Mouse (Mus musculus) heart, postnatal 14 days (tissue): ENCODE measurements at regions not wholly inside any gene's neighbourhood (a gene's known extent, or its start where the extent isn't known, plus 50 kb on each side); places are given as distances from the start of the nearest gene placed in this dataset.
"Not testable (repeated sequence)": the region's sequence is repeated elsewhere in the genome, so short reads cannot be mapped to it uniquely, and the experiment has no call there.

ENCODE experiments used
- DNase-seq, 2 experiments: peaks; one replicate each; pipeline ENCODE4 v3.0.0; 2021 to 2022
- intact Hi-C: fragments of 180-260 bp; cut with DNase I; formaldehyde crosslinking; loops from one replicate; pipeline ENCODE4 v1.15.1; 2025

GRCm38 (mm10) chr10:126392235-126392634, 426.3 kb downstream of the Lrig3 start:
- no peak for DNase-seq
- intact Hi-C loops, result no loop called here

- peak in 1 of 2 experiments; percentile 7 for DNase-seq
- intact Hi-C loops, result no loop called here
Measured at GRCm38 (mm10) chr10:126391770-126392169, 425.8 kb downstream of the Lrig3 start.

GRCm38 (mm10) chr10:126386430-126386829, 420.5 kb downstream of the Lrig3 start:
- intact Hi-C loops, result no loop called here
- DNase-seq, result no peak

GRCm38 (mm10) chr10:126385644-126386043, 419.7 kb downstream of the Lrig3 start:
- DNase-seq, result no peak
- intact Hi-C loops, result no loop called here

- no peak for DNase-seq
- intact Hi-C loops, result no loop called here
Measured at GRCm38 (mm10) chr10:126380381-126380780, 414.4 kb downstream of the Lrig3 start.

GRCm38 (mm10) chr10:126379239-126379638, 413.3 kb downstream of the Lrig3 start:
- intact Hi-C loops, result no loop called here
- DNase-seq, result no peak

- DNase-seq, result no peak
- intact Hi-C loops, result no loop called here
Measured at GRCm38 (mm10) chr10:126373906-126374305, 407.9 kb downstream of the Lrig3 start.

GRCm38 (mm10) chr10:126371881-126372280, 405.9 kb downstream of the Lrig3 start:
- intact Hi-C loops, result no loop called here
- DNase-seq, result no peak

- no peak for DNase-seq
- intact Hi-C loops, result no loop called here
Measured at GRCm38 (mm10) chr10:126349076-126349475, 383.1 kb downstream of the Lrig3 start.

- intact Hi-C loops, result loop anchor here (10.0 kb wide), 1 partner anchor 323 kb away; no protein-coding TSS in a partner anchor
- no peak for DNase-seq
Measured at GRCm38 (mm10) chr10:126337426-126337825, 371.5 kb downstream of the Lrig3 start.

GRCm38 (mm10) chr10:126333786-126334185, 367.8 kb downstream of the Lrig3 start:
- DNase-seq, result no peak

GRCm38 (mm10) chr10:126330305-126330969, 364.5 kb downstream of the Lrig3 start:
- DNase-seq, result peak; percentile 92 to 94
- intact Hi-C loops, result loop anchor here (2.0 to 10.0 kb wide), 3 partner anchors 316 to 604 kb away; no protein-coding TSS in a partner anchor

More at GRCm38 (mm10) chr10:126333786-126334185, 367.8 kb downstream of the Lrig3 start:
- intact Hi-C loops, result loop anchor here (5.0 to 10.0 kb wide), 2 partner anchors 319 to 551 kb away; no protein-coding TSS in a partner anchor

GRCm38 (mm10) chr10:126320831-126321230, 354.9 kb downstream of the Lrig3 start:
- intact Hi-C loops, result no loop called here
- DNase-seq, result no peak

- DNase-seq, result no peak
- intact Hi-C loops, result no loop called here
Measured at GRCm38 (mm10) chr10:126319795-126320194, 353.8 kb downstream of the Lrig3 start.

- intact Hi-C loops, result no loop called here
- DNase-seq, result no peak
Measured at GRCm38 (mm10) chr10:126299962-126300361, 334.0 kb downstream of the Lrig3 start.

GRCm38 (mm10) chr10:126298211-126298610, 332.2 kb downstream of the Lrig3 start:
- DNase-seq, result no peak

GRCm38 (mm10) chr10:126295853-126296252, 329.9 kb downstream of the Lrig3 start:
- intact Hi-C loops, result no loop called here
- no peak for DNase-seq

More at GRCm38 (mm10) chr10:126298211-126298610, 332.2 kb downstream of the Lrig3 start:
- intact Hi-C loops, result no loop called here

- intact Hi-C loops, result no loop called here
- DNase-seq, result no peak
Measured at GRCm38 (mm10) chr10:126291765-126292164, 325.8 kb downstream of the Lrig3 start.

- DNase-seq, intact Hi-C loops: not testable (repeated sequence)
Measured at GRCm38 (mm10) chr10:126285096-126285495, 319.1 kb downstream of the Lrig3 start.

- no peak for DNase-seq
- intact Hi-C loops, result no loop called here
Measured at GRCm38 (mm10) chr10:126270376-126270775, 304.4 kb downstream of the Lrig3 start.

- intact Hi-C loops, result no loop called here
Measured at GRCm38 (mm10) chr10:126267321-126267998, 301.5 kb downstream of the Lrig3 start.

GRCm38 (mm10) chr10:126257171-126257570, 291.2 kb downstream of the Lrig3 start:
- DNase-seq, result no peak
- intact Hi-C loops, result no loop called here

More at GRCm38 (mm10) chr10:126267321-126267998, 301.5 kb downstream of the Lrig3 start:
- DNase-seq, result no peak
